Mouse (Mus musculus): ENCODE measurements at regions not wholly inside any gene's neighbourhood (a gene's known extent, or its start where the extent isn't known, plus 50 kb on each side); places are given as distances from the start of the nearest gene placed in this dataset.

DNA sequence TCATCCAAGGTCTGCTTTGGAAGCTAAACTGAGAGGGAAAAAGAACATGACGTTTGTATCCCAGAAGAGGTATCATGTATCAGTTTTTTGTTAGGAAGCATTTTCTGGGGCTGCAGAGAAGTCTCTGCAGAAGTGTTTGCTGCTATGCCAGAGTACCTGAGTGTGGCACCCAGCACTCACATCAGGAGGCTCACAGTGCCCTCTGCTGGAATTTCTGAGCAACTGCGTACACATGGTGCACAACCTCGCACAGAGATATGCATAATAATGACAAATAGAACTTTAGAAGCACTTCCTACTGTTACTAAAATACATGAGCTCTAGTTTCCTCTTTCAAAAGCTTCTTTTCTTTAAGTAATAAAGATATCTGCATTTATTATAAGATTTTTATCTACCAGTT lies 343.7 kb upstream of the Id4 start:
- no peak overlapping the region for H3K4me2 ChIP-seq
- peak; percentile 51 for TF ChIP-seq CTCF (IDR thresholded peaks at IDR 0.05; ENCODE audit: low read depth)
- H3K9me3 ChIP-seq (ENCODE audit: low read depth, low read length) = no peaks in the 10 kb centered on the region
- 93% methylated on average over 3 of the region's 3 CpGs for WGBS
- H3K9ac ChIP-seq = no peak overlapping the region
- no peaks in the 10 kb centered on the region for H3K4me1 ChIP-seq (ENCODE audit: insufficient read depth)
- no peaks in the 10 kb centered on the region for H3K27me3 ChIP-seq (ENCODE audit: insufficient read depth, low read length)
- H3K27ac ChIP-seq (ENCODE audit: low read depth) = no peak overlapping the region
- peak; percentile 7 for DNase-seq
- H3K4me3 ChIP-seq (ENCODE audit: low read depth, low read length) = no peak overlapping the region
- H3K36me3 ChIP-seq (ENCODE audit: insufficient read depth) = no peaks in the 10 kb centered on the region
- no peak for ATAC-seq (ENCODE audit: insufficient read depth)

GRCm38 (mm10) chr13:47921044-47921443 lies 340.0 kb upstream of the Id4 start:
- H3K4me1 ChIP-seq (ENCODE audit: insufficient read depth) = no peaks in the 10 kb centered on the region
- no peak overlapping the region for H3K27ac ChIP-seq (ENCODE audit: low read depth)
- DNase-seq (no peak), ATAC-seq (ENCODE audit: insufficient read depth) (no peak)
- no peaks in the 10 kb centered on the region for H3K9me3 ChIP-seq (ENCODE audit: low read depth, low read length)
- H3K4me3 ChIP-seq (ENCODE audit: low read depth, low read length) = no peak overlapping the region
- H3K4me2 ChIP-seq = no peak overlapping the region
- 46% methylated on average over 5 of the region's 5 CpGs for WGBS
- H3K9ac ChIP-seq = no peak overlapping the region
- no peak for TF ChIP-seq CTCF (IDR thresholded peaks at IDR 0.05; ENCODE audit: low read depth)
- H3K36me3 ChIP-seq (ENCODE audit: insufficient read depth) = no peaks in the 10 kb centered on the region
- no peaks in the 10 kb centered on the region for H3K27me3 ChIP-seq (ENCODE audit: insufficient read depth, low read length)

DNA sequence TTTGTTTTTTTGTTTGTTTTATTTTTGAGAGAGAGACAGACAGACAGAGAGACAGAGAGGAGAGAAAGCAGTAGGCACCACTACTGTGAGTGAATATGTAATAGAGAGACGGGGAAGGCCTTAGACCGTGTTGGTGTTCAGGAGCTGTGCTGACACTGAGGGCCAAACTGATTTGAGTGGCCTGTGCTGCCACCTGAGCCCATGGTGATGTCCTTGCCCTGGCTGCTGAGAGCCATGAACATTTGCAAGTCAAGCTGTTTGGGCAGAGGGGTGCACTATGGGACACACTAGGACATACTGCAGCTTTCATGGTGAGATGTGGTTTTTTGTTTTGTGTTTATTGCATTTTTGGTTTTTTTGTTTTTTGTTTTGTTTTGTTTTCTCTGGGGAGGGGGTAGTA lies 320.3 kb upstream of the Id4 start:
- TF ChIP-seq CTCF (IDR thresholded peaks at IDR 0.05; ENCODE audit: low read depth) = no peak
- H3K4me3 ChIP-seq (ENCODE audit: low read depth, low read length) = no peak overlapping the region
- H3K27me3 ChIP-seq (ENCODE audit: insufficient read depth, low read length) = no peaks in the 10 kb centered on the region
- no peaks in the 10 kb centered on the region for H3K36me3 ChIP-seq (ENCODE audit: insufficient read depth)
- H3K4me1 ChIP-seq (ENCODE audit: insufficient read depth) = no peaks in the 10 kb centered on the region
- H3K9me3 ChIP-seq (ENCODE audit: low read depth, low read length) = no peaks in the 10 kb centered on the region; the same call in 1 of the 2 replicates
- DNase-seq (no peak), ATAC-seq (ENCODE audit: insufficient read depth) (no peak)
- H3K27ac ChIP-seq (ENCODE audit: low read depth) = no peak overlapping the region
- no peak overlapping the region for H3K9ac ChIP-seq
- no peak overlapping the region for H3K4me2 ChIP-seq
- 84% methylated on average over 2 of the region's 2 CpGs for WGBS

DNA sequence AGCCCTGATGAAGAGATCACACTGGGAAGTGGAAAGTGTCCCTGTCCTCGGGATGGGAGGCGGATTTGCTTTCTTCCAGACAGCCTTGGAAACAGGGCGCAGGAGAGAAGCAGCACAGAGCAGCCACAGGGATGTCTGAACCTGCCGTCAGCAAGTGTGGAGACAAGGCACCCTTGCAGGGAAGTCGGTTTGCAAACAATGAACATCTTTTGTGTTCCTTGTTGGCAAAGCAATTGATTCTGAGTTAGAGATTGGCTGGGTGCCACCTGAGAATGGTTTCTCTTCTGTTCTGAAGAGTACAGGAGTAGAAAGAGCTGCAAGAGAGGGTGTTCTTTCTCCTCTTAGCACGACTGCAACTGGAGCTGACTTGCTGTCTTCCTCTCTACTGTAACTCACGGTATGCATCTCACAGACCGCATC lies 318.6 kb upstream of the Id4 start:
- DNase-seq (peak; percentile 60), ATAC-seq (ENCODE audit: insufficient read depth) (no peak)
- 11% methylated on average over 8 of the region's 8 CpGs for WGBS
- no peaks in the 10 kb centered on the region for H3K27me3 ChIP-seq (ENCODE audit: insufficient read depth, low read length)
- H3K9me3 ChIP-seq (ENCODE audit: low read depth, low read length) = no peaks in the 10 kb centered on the region
- no peaks in the 10 kb centered on the region for H3K4me1 ChIP-seq (ENCODE audit: insufficient read depth)
- no peak overlapping the region for H3K27ac ChIP-seq (ENCODE audit: low read depth)
- H3K4me2 ChIP-seq = peak overlapping the region; percentile 43; the same call in 1 of the 2 replicates
- TF ChIP-seq CTCF (IDR thresholded peaks at IDR 0.05; ENCODE audit: low read depth) = no peak
- no peaks in the 10 kb centered on the region for H3K36me3 ChIP-seq (ENCODE audit: insufficient read depth)
- H3K4me3 ChIP-seq (ENCODE audit: low read depth, low read length) = no peak overlapping the region
- no peak overlapping the region for H3K9ac ChIP-seq

GRCm38 (mm10) chr13:47943645-47944044 lies 317.4 kb upstream of the Id4 start:
- Histone ChIP-seq H3K9ac (no peak overlapping the region), H3K27me3 (ENCODE audit: insufficient read depth, low read length) (no peaks in the 10 kb centered on the region), H3K4me3 (ENCODE audit: low read depth, low read length) (no peak overlapping the region), H3K4me1 (ENCODE audit: insufficient read depth) (no peaks in the 10 kb centered on the region), H3K9me3 (ENCODE audit: low read depth, low read length) (no peaks in the 10 kb centered on the region), H3K27ac (ENCODE audit: low read depth) (no peak overlapping the region), H3K36me3 (ENCODE audit: insufficient read depth) (no peaks in the 10 kb centered on the region), H3K4me2 (no peak overlapping the region)
- 77% methylated on average over 5 of the region's 5 CpGs for WGBS
- no peak for TF ChIP-seq CTCF (IDR thresholded peaks at IDR 0.05; ENCODE audit: low read depth)
- ATAC-seq (ENCODE audit: insufficient read depth) = no peak
- no peak for DNase-seq

- DNase-seq = peak; percentile 63
Observed at GRCm38 (mm10) chr13:47948098-47948865, 312.7 kb upstream of the Id4 start.

GRCm38 (mm10) chr13:47950456-47950855 lies 310.6 kb upstream of the Id4 start:
- no peak for TF ChIP-seq CTCF (IDR thresholded peaks at IDR 0.05; ENCODE audit: low read depth)

More at GRCm38 (mm10) chr13:47948098-47948865, 312.7 kb upstream of the Id4 start:
- Histone ChIP-seq H3K4me3 (ENCODE audit: low read depth, low read length) (no peak overlapping the region), H3K4me2 (no peak overlapping the region), H3K36me3 (ENCODE audit: insufficient read depth) (no peaks in the 10 kb centered on the region), H3K27me3 (ENCODE audit: insufficient read depth, low read length) (no peaks in the 10 kb centered on the region), H3K4me1 (ENCODE audit: insufficient read depth) (no peaks in the 10 kb centered on the region; the same call in 1 of the 2 replicates), H3K9me3 (ENCODE audit: low read depth, low read length) (no peaks in the 10 kb centered on the region), H3K27ac (ENCODE audit: low read depth) (no peak overlapping the region), H3K9ac (no peak overlapping the region)
- ATAC-seq (ENCODE audit: insufficient read depth) = no peak
- WGBS = 73% methylated on average over 10 of the region's 10 CpGs
- no peak for TF ChIP-seq CTCF (IDR thresholded peaks at IDR 0.05; ENCODE audit: low read depth)

More at GRCm38 (mm10) chr13:47950456-47950855, 310.6 kb upstream of the Id4 start:
- ATAC-seq (ENCODE audit: insufficient read depth) (no peak), DNase-seq (no peak)
- no peaks in the 10 kb centered on the region for H3K36me3 ChIP-seq (ENCODE audit: insufficient read depth)
- WGBS = 50% methylated on average over 2 of the region's 2 CpGs
- H3K4me3 ChIP-seq (ENCODE audit: low read depth, low read length) = no peak overlapping the region
- no peaks in the 10 kb centered on the region; the same call in 1 of the 2 replicates for H3K4me1 ChIP-seq (ENCODE audit: insufficient read depth)
- H3K27me3 ChIP-seq (ENCODE audit: insufficient read depth, low read length) = no peaks in the 10 kb centered on the region
- H3K4me2 ChIP-seq = no peak overlapping the region
- H3K27ac ChIP-seq (ENCODE audit: low read depth) = no peak overlapping the region
- H3K9ac ChIP-seq = no peak overlapping the region
- no peaks in the 10 kb centered on the region for H3K9me3 ChIP-seq (ENCODE audit: low read depth, low read length)

All from lung, embryonic 14.5 days (tissue).